22 mouse cellular contexts compared by ENCODE assay signal in the genomic region with DNA sequence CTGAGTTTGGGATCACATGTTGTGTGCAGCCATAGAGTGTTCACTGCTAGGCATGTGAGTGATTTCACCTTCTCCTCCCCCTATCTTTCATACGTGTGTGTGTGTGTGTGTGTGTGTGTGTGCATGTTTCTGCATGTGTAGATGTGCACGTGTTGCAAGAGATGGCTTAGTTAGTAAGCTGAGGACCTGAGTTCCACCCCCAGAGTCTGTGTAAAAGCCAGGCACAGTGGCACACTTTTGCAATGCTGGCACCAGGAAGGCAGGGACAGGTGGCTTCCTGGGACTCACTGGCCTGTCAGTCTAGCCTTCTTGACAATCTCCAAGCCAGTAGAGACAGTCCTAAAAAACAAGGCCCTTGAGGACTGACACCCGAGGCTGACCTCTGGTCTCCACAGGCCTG. TPM values are rescaled to one million over a fixed set of nuclear protein-coding genes. Genes with fewer than 3 reads are reported as not detected.
DNase-seq lines count a peak whose midpoint lies in the region; ATAC-seq lines count a peak whose summit lies in the region.
"Had no signal": no experiment of that assay in that cellular context is flagged by ENCODE, and none has a peak within 500 bp of the region (broad histone marks: within the 10 kb centered on the region; RNA-seq: fewer than 3 reads in every experiment).

No protein-coding gene starts in this region.

- no peak overlapping the region for H3K4me3 ChIP-seq in heart, embryonic 11.5 days (ENCODE audit: low read depth, low read length)
- H3K4me3 ChIP-seq in heart, embryonic 12.5 days = no peak overlapping the region
- H3K4me3 ChIP-seq in midbrain, embryonic 13.5 days (replicated peaks) = no peak overlapping the region
- H3K4me3 ChIP-seq in midbrain, embryonic 10.5 days = no peak overlapping the region

- 64% methylated on average over 3 of the region's 3 CpGs for WGBS in heart, embryonic 11.5 days (ENCODE audit: insufficient replicate concordance)
- WGBS in heart, embryonic 12.5 days = 51% methylated on average over 3 of the region's 3 CpGs
- WGBS in midbrain, embryonic 13.5 days = 62% methylated on average over 3 of the region's 3 CpGs
- 71% methylated on average over 3 of the region's 3 CpGs for WGBS in midbrain, embryonic 10.5 days

- H3K4me1 ChIP-seq in heart, embryonic 11.5 days (ENCODE audit: control insufficient read depth, insufficient read depth, low read length) = no peaks in the 10 kb centered on the region
- no peaks in the 10 kb centered on the region for H3K4me1 ChIP-seq in heart, embryonic 12.5 days (replicated peaks)
- no peaks in the 10 kb centered on the region for H3K4me1 ChIP-seq in midbrain, embryonic 13.5 days (replicated peaks)
- H3K4me1 ChIP-seq in midbrain, embryonic 10.5 days = no peaks in the 10 kb centered on the region

- no peak for DNase-seq in midbrain, embryonic 10.5 days (ENCODE audit: low spot score)
- DNase-seq in fat pad, adult 2 months (ENCODE audit: extremely low read depth, low read depth, low spot score) = peak; percentile 83
- peak; percentile 66 for DNase-seq in gonadal fat pad, adult 2 months (ENCODE audit: low read depth)
- DNase-seq in kidney, adult 11 months = no peak
- DNase-seq in cerebellum, adult 11 months = no peak
- DNase-seq: adrenal gland, adult 2 months; adrenal gland, adult 8-10 months; adrenal gland, postnatal 10 days; adrenal gland, postnatal 14 days; adrenal gland, postnatal 25 days; adrenal gland, postnatal 36 days; B cell, adult 2 months; cerebellum, adult 11-12 months; cerebellum, adult 18-20 months had no signal

- no peak for ATAC-seq in heart, embryonic 11.5 days (replicated peaks; ENCODE audit: insufficient number of reproducible peaks, low FRiP score, low TSS enrichment)
- ATAC-seq in heart, embryonic 12.5 days (ENCODE audit: insufficient number of reproducible peaks, low FRiP score) = no peak
- no peak for ATAC-seq in midbrain, embryonic 13.5 days
- ATAC-seq: activated CD4-positive, CD25-positive, alpha-beta regulatory T cell, adult 4 months; CD4-positive, CD25-positive, alpha-beta regulatory T cell, adult 4 months; Patski had no signal

- no peak overlapping the region for H3K27ac ChIP-seq in heart, embryonic 11.5 days (ENCODE audit: low read depth, low read length)
- no peak overlapping the region for H3K27ac ChIP-seq in heart, embryonic 12.5 days (ENCODE audit: poor library complexity, severe bottlenecking)
- no peak overlapping the region for H3K27ac ChIP-seq in midbrain, embryonic 13.5 days
- H3K27ac ChIP-seq in midbrain, embryonic 10.5 days (replicated peaks) = no peak overlapping the region

- H3K9ac ChIP-seq in heart, embryonic 11.5 days (ENCODE audit: low read depth, low read length) = 0 out of 2 replicates have a peak overlapping the region, but pooled peaks have one; percentile 39
- no peak overlapping the region for H3K9ac ChIP-seq in heart, embryonic 12.5 days
- 0 out of 2 replicates have a peak overlapping the region, but pooled peaks have one; percentile 0 for H3K9ac ChIP-seq in midbrain, embryonic 13.5 days (replicated peaks)

- no peaks in the 10 kb centered on the region for H3K9me3 ChIP-seq in heart, embryonic 11.5 days (replicated peaks; ENCODE audit: control insufficient read depth, low read length)
- H3K9me3 ChIP-seq in heart, embryonic 12.5 days (replicated peaks) = no peaks in the 10 kb centered on the region
- H3K9me3 ChIP-seq in midbrain, embryonic 13.5 days = no peaks in the 10 kb centered on the region
- no peaks in the 10 kb centered on the region for H3K9me3 ChIP-seq in midbrain, embryonic 10.5 days (replicated peaks)
- H3K9me3 ChIP-seq: G1E had no signal

- H3K36me3 ChIP-seq in heart, embryonic 11.5 days (ENCODE audit: control insufficient read depth, insufficient read depth, low read length) = no peaks in the 10 kb centered on the region
- no peaks in the 10 kb centered on the region for H3K36me3 ChIP-seq in heart, embryonic 12.5 days
- H3K36me3 ChIP-seq in midbrain, embryonic 13.5 days = no peaks in the 10 kb centered on the region
- no peaks in the 10 kb centered on the region for H3K36me3 ChIP-seq in midbrain, embryonic 10.5 days
- H3K36me3 ChIP-seq: G1E had no signal

- peaks cover 4% of the 10 kb centered on the region; the same call in 1 of the 2 replicates for H3K27me3 ChIP-seq in heart, embryonic 11.5 days (ENCODE audit: control insufficient read depth, insufficient read depth, low read length)
- peaks cover 25% of the 10 kb centered on the region for H3K27me3 ChIP-seq in heart, embryonic 12.5 days (replicated peaks)
- 0 out of 2 replicates have a peak, but pooled peaks cover 14% of the 10 kb centered on the region for H3K27me3 ChIP-seq in midbrain, embryonic 13.5 days
- H3K27me3 ChIP-seq in midbrain, embryonic 10.5 days (ENCODE audit: low read depth, poor library complexity, severe bottlenecking) = no peaks in the 10 kb centered on the region
- H3K27me3 ChIP-seq: Patski had no signal

- H3K4me2 ChIP-seq in heart, embryonic 11.5 days = no peak overlapping the region
- H3K4me2 ChIP-seq in heart, embryonic 12.5 days = no peak overlapping the region
- H3K4me2 ChIP-seq in midbrain, embryonic 13.5 days (replicated peaks) = no peak overlapping the region

RNA-seq across cellular contexts. Expression of a gene that starts 13.2 kb away (rescaled TPM):
- 0.28 and 0.42 TPM in 2 replicates for polyA plus RNA-seq in heart, embryonic 11.5 days (2014; fragmentation: Nextera tagmentation; extraction: Ambion mirVana)
- not detected in 2 replicates for polyA plus RNA-seq in heart, embryonic 12.5 days (2016; fragmentation: Nextera tagmentation; extraction: Ambion mirVana)
- polyA plus RNA-seq in midbrain, embryonic 13.5 days (2015; fragmentation: Nextera tagmentation; extraction: Ambion mirVana) = 0.34 TPM in 1 of 2 replicates, not detected in the other
- 0.41 TPM in 1 of 2 replicates, not detected in the other for polyA plus RNA-seq in midbrain, embryonic 10.5 days (2016; fragmentation: Nextera tagmentation; extraction: Ambion mirVana)
- 1.9 and 2.7 TPM in 2 replicates for polyA plus RNA-seq in gonadal fat pad, adult 2 months (2012; rRNA removed)
- polyA plus RNA-seq: C2C12, G1E had no signal

RNA-seq across cellular contexts. Expression of a gene that starts 13.3 kb away (rescaled TPM):
- polyA plus RNA-seq in heart, embryonic 11.5 days (2014; fragmentation: Nextera tagmentation; extraction: Ambion mirVana) = 955 and 984 TPM in 2 replicates
- polyA plus RNA-seq in heart, embryonic 12.5 days (2016; fragmentation: Nextera tagmentation; extraction: Ambion mirVana) = 950 TPM in 2 replicates
- 563 and 580 TPM in 2 replicates for polyA plus RNA-seq in midbrain, embryonic 13.5 days (2015; fragmentation: Nextera tagmentation; extraction: Ambion mirVana)
- 616 and 619 TPM in 2 replicates for polyA plus RNA-seq in midbrain, embryonic 10.5 days (2016; fragmentation: Nextera tagmentation; extraction: Ambion mirVana)
- polyA plus RNA-seq in gonadal fat pad, adult 2 months (2012; rRNA removed) = 491 and 596 TPM in 2 replicates

RNA-seq across cellular contexts. Expression of a gene that starts 20.7 kb away (rescaled TPM):
- 31.3 and 34.7 TPM in 2 replicates for polyA plus RNA-seq in heart, embryonic 11.5 days (2014; fragmentation: Nextera tagmentation; extraction: Ambion mirVana)
- polyA plus RNA-seq in heart, embryonic 12.5 days (2016; fragmentation: Nextera tagmentation; extraction: Ambion mirVana) = 34.5 and 35.8 TPM in 2 replicates
- 70.1 and 72.7 TPM in 2 replicates for polyA plus RNA-seq in midbrain, embryonic 13.5 days (2015; fragmentation: Nextera tagmentation; extraction: Ambion mirVana)
- polyA plus RNA-seq in midbrain, embryonic 10.5 days (2016; fragmentation: Nextera tagmentation; extraction: Ambion mirVana) = 64.1 and 65.9 TPM in 2 replicates
- 118 and 209 TPM in 2 replicates for polyA plus RNA-seq in gonadal fat pad, adult 2 months (2012; rRNA removed)

RNA-seq across cellular contexts. Expression of a gene that starts 41.7 kb away (rescaled TPM):
- polyA plus RNA-seq in heart, embryonic 11.5 days (2014; fragmentation: Nextera tagmentation; extraction: Ambion mirVana) = 0.21 TPM in 1 of 2 replicates, not detected in the other
- 0.22 TPM in 1 of 2 replicates, not detected in the other for polyA plus RNA-seq in heart, embryonic 12.5 days (2016; fragmentation: Nextera tagmentation; extraction: Ambion mirVana)
- polyA plus RNA-seq in midbrain, embryonic 13.5 days (2015; fragmentation: Nextera tagmentation; extraction: Ambion mirVana) = 91.4 and 124 TPM in 2 replicates
- polyA plus RNA-seq in midbrain, embryonic 10.5 days (2016; fragmentation: Nextera tagmentation; extraction: Ambion mirVana) = 14.0 and 26.1 TPM in 2 replicates
- 0.04 and 0.08 TPM in 2 replicates for polyA plus RNA-seq in gonadal fat pad, adult 2 months (2012; rRNA removed)
- polyA plus RNA-seq: activated CD4-positive, CD25-positive, alpha-beta regulatory T cell, adult 4 months; C2C12; CD4-positive, CD25-positive, alpha-beta regulatory T cell, adult 4 months; G1E had no signal

Comparison
In these comparisons a context has a peak if more than half of its experiments do, and no peak if none do; other contexts are left out.
1. DNase-seq: peak in fat pad, adult 2 months (single experiment) and gonadal fat pad, adult 2 months (single experiment); none in midbrain, embryonic 10.5 days (single experiment), kidney, adult 11 months (single experiment) and cerebellum, adult 11 months (single experiment).